Mouse (Mus musculus): Measurements from ENCODE around the gene Tas2r135. TPM values are rescaled to one million over a fixed set of nuclear protein-coding genes. Genes with fewer than 3 reads are reported as not detected.

Tas2r135 gene
- not detected in 2 replicates for polyA plus RNA-seq (2014; fragmentation: Nextera tagmentation; extraction: Ambion mirVana)

DNA sequence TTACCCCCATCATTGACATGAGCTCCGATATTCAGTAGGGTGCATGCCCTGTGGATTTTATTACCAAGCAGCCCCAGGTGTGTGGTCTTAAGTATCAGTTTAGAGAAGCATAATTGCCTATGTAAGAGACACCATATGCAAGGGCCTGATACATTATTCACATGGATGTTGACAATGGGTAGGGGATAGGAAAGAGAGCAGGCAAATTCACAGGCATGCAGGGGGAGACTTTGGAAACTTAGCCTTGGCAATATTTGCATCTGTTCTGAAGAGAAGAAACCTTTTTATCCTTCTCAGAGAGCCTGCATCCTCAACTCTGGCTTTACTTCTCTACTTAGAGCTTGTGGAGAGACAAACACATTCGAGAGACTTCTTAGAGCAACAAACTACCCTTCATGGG lies at the start of gene Tas2r135:
TSS of gene Tas2r135 (plus strand) at position 301 of the 400 bp plus-strand sequence.
- ATAC-seq (ENCODE audit: low FRiP score) (no peak), DNase-seq (ENCODE audit: low spot score) (no peak)
- Histone ChIP-seq H3K27ac (no peak within 1 kb of the TSS), H3K27me3 (ENCODE audit: control insufficient read depth, insufficient read depth, low read length) (no peaks in the 10 kb centered on the region), H3K4me1 (replicated peaks; ENCODE audit: control insufficient read depth, insufficient read depth, low read length) (no peaks in the 10 kb centered on the region), H3K36me3 (replicated peaks; ENCODE audit: control insufficient read depth, insufficient read depth) (no peaks in the 10 kb centered on the region), H3K4me2 (replicated peaks) (no peak within 1 kb of the TSS), H3K9ac (no peak within 1 kb of the TSS), H3K4me3 (replicated peaks; ENCODE audit: low read length) (no peak within 1 kb of the TSS), H3K9me3 (ENCODE audit: control insufficient read depth, low read length) (no peaks in the 10 kb centered on the region)
- 90% methylated on average over 2 of the region's 2 CpGs for WGBS

DNA sequence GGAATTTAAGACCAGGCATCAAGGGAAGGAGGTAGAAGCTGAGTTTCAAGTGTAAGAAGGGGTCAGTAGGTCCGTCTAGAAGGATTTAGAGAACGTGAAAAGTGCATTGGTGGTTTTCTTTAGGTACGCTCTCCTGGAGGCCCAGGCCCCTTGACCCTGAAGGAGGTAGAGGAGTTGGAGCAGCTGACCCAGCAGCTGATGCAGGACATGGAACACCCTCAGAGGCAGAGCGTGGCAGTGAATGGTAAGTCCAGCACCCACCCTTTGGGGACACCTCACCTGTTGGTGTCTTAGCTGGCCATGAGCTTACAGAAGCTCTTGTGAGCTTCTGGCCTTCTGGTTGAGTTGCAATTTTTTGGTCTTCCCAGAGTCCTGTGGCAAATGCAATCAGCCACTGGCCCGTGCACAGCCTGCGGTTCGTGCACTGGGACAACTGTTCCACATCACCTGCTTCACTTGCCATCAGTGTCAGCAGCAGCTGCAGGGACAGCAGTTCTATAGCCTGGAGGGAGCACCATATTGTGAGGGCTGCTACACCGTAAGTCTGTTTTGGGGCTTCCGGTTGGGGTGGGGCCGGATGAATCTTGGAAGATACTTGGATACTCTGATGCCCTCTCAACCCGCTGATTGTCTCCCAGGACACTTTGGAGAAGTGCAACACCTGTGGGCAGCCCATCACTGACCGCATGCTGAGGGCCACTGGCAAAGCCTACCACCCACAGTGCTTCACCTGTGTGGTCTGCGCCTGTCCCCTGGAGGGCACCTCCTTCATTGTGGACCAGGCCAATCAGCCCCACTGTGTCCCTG lies 49.2 kb upstream of the Tas2r135 start:
- 94% methylated on average over 13 of the region's 13 CpGs for WGBS

DNA sequence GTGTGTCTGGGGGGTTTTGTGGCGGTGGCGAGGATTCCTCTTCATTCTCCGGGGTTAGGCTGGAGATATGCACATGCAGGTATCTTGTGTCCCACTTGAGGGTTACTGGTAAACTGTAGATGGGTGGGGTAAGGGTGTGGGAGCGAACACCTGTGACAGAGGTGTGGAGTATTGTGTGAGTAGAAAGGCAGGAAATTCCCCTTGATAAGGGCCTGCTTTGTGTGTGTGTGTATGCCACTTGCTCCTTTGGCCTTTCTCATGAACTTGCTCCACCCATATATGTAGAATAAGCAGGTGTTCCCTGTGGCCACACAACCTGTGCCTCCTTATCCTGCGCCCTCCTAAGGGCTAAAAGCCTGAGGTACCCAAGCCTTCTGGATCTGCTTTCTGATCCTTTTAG lies 48.3 kb upstream of the Tas2r135 start:
- ATAC-seq (ENCODE audit: low FRiP score), result no peak

More for the DNA sequence above, 49.2 kb upstream of the Tas2r135 start:
- ATAC-seq (ENCODE audit: low FRiP score) (no peak), DNase-seq (ENCODE audit: low spot score) (no peak)
- H3K9ac ChIP-seq, result no peak overlapping the region
- no peak overlapping the region for H3K4me3 ChIP-seq (replicated peaks; ENCODE audit: low read length)
- H3K27ac ChIP-seq, result no peak overlapping the region
- no peaks in the 10 kb centered on the region for H3K27me3 ChIP-seq (ENCODE audit: control insufficient read depth, insufficient read depth, low read length)
- H3K36me3 ChIP-seq (replicated peaks; ENCODE audit: control insufficient read depth, insufficient read depth), result peaks cover 62% of the 10 kb centered on the region
- no peak overlapping the region for H3K4me2 ChIP-seq (replicated peaks)
- H3K4me1 ChIP-seq (replicated peaks; ENCODE audit: control insufficient read depth, insufficient read depth, low read length), result peaks cover 14% of the 10 kb centered on the region
- H3K9me3 ChIP-seq (ENCODE audit: control insufficient read depth, low read length), result no peaks in the 10 kb centered on the region

DNA sequence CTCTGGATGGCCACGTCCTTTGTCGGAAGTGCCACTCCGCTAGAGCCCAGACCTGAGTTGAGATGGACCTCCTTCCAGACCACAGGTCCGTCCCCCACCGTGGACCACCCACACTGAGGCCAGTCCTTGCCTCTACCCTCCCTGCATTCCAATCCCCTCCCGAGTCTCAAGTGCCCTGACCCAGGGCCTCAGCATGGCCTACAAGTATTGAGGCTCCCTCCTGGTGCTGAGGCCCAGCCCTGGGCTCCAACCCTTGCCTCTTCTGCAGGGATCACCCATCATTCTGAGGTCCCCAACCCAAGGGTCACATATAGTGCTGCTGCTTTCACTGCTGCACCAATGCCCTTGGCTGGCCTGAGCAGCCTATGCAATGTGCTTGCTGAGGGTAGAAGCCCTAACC lies 47.3 kb upstream of the Tas2r135 start:
- WGBS, result 80% methylated on average over 6 of the region's 6 CpGs
- Histone ChIP-seq H3K4me1 (replicated peaks; ENCODE audit: control insufficient read depth, insufficient read depth, low read length) (0 out of 2 replicates have a peak, but pooled peaks cover 5% of the 10 kb centered on the region), H3K36me3 (replicated peaks; ENCODE audit: control insufficient read depth, insufficient read depth) (peaks cover 54% of the 10 kb centered on the region), H3K9ac (no peak overlapping the region), H3K4me2 (replicated peaks) (no peak overlapping the region), H3K4me3 (replicated peaks; ENCODE audit: low read length) (no peak overlapping the region), H3K27ac (no peak overlapping the region), H3K27me3 (ENCODE audit: control insufficient read depth, insufficient read depth, low read length) (no peaks in the 10 kb centered on the region), H3K9me3 (ENCODE audit: control insufficient read depth, low read length) (no peaks in the 10 kb centered on the region)
- ATAC-seq (ENCODE audit: low FRiP score), result no peak
- DNase-seq (ENCODE audit: low spot score), result no peak

More for the DNA sequence above, 48.3 kb upstream of the Tas2r135 start:
- Histone ChIP-seq H3K4me3 (replicated peaks; ENCODE audit: low read length) (no peak overlapping the region), H3K9me3 (ENCODE audit: control insufficient read depth, low read length) (no peaks in the 10 kb centered on the region), H3K27ac (no peak overlapping the region), H3K36me3 (replicated peaks; ENCODE audit: control insufficient read depth, insufficient read depth) (peaks cover 58% of the 10 kb centered on the region), H3K4me2 (replicated peaks) (no peak overlapping the region), H3K27me3 (ENCODE audit: control insufficient read depth, insufficient read depth, low read length) (no peaks in the 10 kb centered on the region), H3K4me1 (replicated peaks; ENCODE audit: control insufficient read depth, insufficient read depth, low read length) (peaks cover 5% of the 10 kb centered on the region; the same call in 1 of the 2 replicates), H3K9ac (no peak overlapping the region)
- 95% methylated on average over 5 of the region's 5 CpGs for WGBS
- DNase-seq (ENCODE audit: low spot score), result no peak

DNA sequence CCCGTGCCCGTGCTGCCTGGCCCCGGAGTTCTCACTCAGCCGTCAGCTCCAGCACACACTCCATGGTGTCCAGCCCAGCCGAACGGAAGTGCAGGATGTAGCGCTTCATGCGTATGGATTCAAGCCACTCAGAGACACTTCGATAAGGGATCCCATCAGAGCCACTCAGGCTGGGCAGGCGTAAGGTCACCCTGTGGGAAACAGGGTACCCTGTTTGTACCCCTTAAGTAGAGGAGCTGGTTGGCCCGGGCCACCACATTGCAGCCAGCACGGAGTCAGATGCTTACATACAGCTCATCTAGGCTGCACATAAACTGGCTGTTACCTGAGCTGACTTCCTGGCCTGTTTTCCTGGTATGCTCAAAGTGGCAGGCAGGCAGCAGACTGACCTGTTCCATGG lies 46.3 kb upstream of the Tas2r135 start:
- Histone ChIP-seq H3K27ac (no peak overlapping the region), H3K4me1 (replicated peaks; ENCODE audit: control insufficient read depth, insufficient read depth, low read length) (0 out of 2 replicates have a peak, but pooled peaks cover 5% of the 10 kb centered on the region), H3K9me3 (ENCODE audit: control insufficient read depth, low read length) (no peaks in the 10 kb centered on the region), H3K4me2 (replicated peaks) (no peak overlapping the region), H3K36me3 (replicated peaks; ENCODE audit: control insufficient read depth, insufficient read depth) (peaks cover 50% of the 10 kb centered on the region), H3K9ac (no peak overlapping the region), H3K27me3 (ENCODE audit: control insufficient read depth, insufficient read depth, low read length) (no peaks in the 10 kb centered on the region), H3K4me3 (replicated peaks; ENCODE audit: low read length) (no peak overlapping the region)
- DNase-seq (ENCODE audit: low spot score), result no peak
- 93% methylated on average over 12 of the region's 12 CpGs for WGBS
- ATAC-seq (ENCODE audit: low FRiP score), result no peak

DNA sequence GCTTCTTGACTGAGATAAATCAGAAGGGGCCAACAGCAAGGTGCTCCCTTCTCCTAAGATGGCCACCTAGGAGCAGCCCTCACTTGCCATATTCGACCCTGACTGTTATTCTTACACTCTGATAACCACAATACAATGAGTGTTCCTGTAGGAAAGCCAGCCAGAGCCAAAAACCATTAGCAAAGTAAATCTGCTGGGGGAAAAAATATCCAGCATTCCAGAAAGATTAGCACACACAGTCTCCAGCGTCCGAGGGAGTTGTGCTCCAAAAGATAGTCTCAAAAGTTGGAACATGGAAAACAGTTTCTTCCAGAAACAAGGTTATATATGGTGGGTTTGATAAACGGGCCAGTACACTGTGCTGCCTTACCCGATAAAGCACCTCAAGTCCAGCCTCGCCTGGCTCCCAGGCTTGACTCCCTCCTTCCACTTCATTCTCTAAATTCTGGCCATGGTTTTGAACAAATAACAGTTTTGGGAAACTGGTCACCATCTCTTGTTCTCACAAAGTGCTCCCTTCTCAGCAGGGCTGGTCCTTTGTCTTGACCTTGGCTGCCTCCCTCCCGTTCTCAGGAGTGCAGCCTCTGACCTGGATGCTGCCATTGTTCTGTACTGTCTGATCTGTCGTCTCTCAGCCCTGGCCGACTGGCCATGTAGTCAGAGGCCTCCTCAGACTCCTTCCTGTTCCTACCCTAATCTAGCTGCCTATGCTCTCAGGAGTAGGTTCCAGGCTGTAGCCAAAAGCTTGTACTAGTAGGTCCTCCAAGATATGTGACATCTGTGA lies 45.7 kb upstream of the Tas2r135 start:
- Histone ChIP-seq H3K4me2 (replicated peaks) (no peak overlapping the region), H3K36me3 (replicated peaks; ENCODE audit: control insufficient read depth, insufficient read depth) (peaks cover 50% of the 10 kb centered on the region), H3K9me3 (ENCODE audit: control insufficient read depth, low read length) (no peaks in the 10 kb centered on the region), H3K9ac (no peak overlapping the region), H3K4me1 (replicated peaks; ENCODE audit: control insufficient read depth, insufficient read depth, low read length) (no peaks in the 10 kb centered on the region), H3K4me3 (replicated peaks; ENCODE audit: low read length) (no peak overlapping the region), H3K27ac (no peak overlapping the region), H3K27me3 (ENCODE audit: control insufficient read depth, insufficient read depth, low read length) (no peaks in the 10 kb centered on the region)
- ATAC-seq (ENCODE audit: low FRiP score) (no peak), DNase-seq (ENCODE audit: low spot score) (no peak)
- WGBS, result 75% methylated on average over 9 of the region's 9 CpGs

DNA sequence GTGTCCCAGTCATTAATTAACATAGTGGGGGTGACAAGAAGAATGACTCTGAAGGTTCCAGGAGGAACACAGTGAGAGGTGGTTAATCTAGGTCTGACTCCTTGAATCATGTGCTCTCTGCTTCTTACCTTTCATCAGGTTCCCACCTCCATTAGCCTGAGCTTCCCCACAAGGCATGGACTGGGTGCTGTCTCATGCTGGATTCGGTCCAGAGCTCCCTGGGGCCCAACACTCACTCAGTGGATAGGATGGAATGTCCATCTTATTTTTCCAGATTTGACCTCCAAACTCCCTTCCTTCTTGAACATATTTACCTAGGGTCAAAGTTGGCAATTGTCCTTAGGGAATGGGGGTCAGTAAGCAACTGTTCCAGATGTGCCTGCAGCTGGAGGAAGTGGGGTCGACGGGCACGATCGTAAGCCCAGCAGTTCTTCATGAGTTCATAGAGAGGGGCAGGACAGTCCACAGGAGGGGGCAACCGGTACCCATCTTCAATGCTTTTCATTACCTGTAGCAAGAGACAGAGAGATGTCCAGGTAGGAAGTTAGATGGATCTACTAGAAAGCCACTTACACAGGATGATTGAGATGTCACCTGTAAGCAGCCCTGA lies 44.9 kb upstream of the Tas2r135 start:
- Histone ChIP-seq H3K4me3 (replicated peaks; ENCODE audit: low read length) (no peak overlapping the region), H3K36me3 (replicated peaks; ENCODE audit: control insufficient read depth, insufficient read depth) (peaks cover 46% of the 10 kb centered on the region), H3K27ac (no peak overlapping the region), H3K9me3 (ENCODE audit: control insufficient read depth, low read length) (no peaks in the 10 kb centered on the region), H3K4me2 (replicated peaks) (no peak overlapping the region), H3K9ac (no peak overlapping the region), H3K27me3 (ENCODE audit: control insufficient read depth, insufficient read depth, low read length) (no peaks in the 10 kb centered on the region), H3K4me1 (replicated peaks; ENCODE audit: control insufficient read depth, insufficient read depth, low read length) (no peaks in the 10 kb centered on the region)
- DNase-seq (ENCODE audit: low spot score) (no peak), ATAC-seq (ENCODE audit: low FRiP score) (no peak)
- WGBS, result 88% methylated on average over 6 of the region's 6 CpGs

DNA sequence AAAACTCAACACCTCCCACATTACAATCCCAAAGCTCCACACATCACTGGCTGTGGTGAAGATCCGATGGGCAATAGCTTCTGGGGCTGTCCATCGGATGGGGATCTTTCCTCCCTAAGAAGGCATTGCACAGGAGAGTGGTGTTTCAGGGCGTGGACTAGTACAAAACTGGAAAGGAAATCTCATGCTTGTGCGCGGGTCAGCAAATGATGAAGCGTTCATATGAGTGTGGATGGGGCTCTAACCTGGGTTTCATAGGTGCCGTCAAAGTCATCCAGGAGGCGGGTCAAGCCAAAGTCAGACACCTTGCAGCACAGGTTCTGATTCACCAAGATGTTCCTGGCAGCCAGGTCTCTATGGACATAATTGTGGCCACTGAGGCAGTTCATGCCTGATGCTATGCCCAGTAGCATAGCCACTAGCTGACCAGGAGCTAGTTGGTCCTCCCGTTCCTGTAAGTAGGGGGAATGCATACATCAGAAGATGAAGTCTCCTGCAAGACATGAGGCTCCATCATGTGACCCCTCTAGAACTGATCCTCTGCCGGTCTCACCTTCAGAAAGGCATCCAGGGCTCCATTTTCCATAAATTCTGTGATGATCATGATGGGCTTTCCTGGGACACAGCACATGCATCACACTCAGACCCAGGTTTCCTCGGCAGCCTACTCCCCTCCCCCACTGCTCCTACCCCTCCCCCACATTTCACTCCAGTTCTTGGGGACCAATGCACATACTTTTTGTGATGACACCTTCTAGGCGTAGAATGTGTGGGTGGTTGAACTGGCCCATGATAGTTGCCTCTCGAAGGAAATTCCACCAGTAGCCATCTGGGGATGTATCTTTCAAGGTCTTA lies 44.0 kb upstream of the Tas2r135 start:
- no peak overlapping the region for H3K9ac ChIP-seq
- DNase-seq (ENCODE audit: low spot score) (no peak), ATAC-seq (ENCODE audit: low FRiP score) (no peak)
- no peak overlapping the region for H3K27ac ChIP-seq
- no peaks in the 10 kb centered on the region for H3K9me3 ChIP-seq (ENCODE audit: control insufficient read depth, low read length)
- WGBS, result 97% methylated on average over 13 of the region's 13 CpGs
- H3K4me2 ChIP-seq (replicated peaks), result no peak overlapping the region
- H3K4me3 ChIP-seq (replicated peaks; ENCODE audit: low read length), result no peak overlapping the region
- no peaks in the 10 kb centered on the region for H3K4me1 ChIP-seq (replicated peaks; ENCODE audit: control insufficient read depth, insufficient read depth, low read length)
- no peaks in the 10 kb centered on the region for H3K27me3 ChIP-seq (ENCODE audit: control insufficient read depth, insufficient read depth, low read length)
- H3K36me3 ChIP-seq (replicated peaks; ENCODE audit: control insufficient read depth, insufficient read depth), result peaks cover 37% of the 10 kb centered on the region
